Mouse (Mus musculus): ENCODE data around the gene Mertk. TPM values are rescaled to one million over a fixed set of nuclear protein-coding genes. Genes with fewer than 3 reads are reported as not detected.

Mertk gene
- total and polyA plus RNA-seq, 3 experiments, result 0.05 TPM; not detected in 2

- Histone ChIP-seq H3K4me2 (ENCODE audit: insufficient read depth, low read depth, poor library complexity, severe bottlenecking) (no peak overlapping the region), H3K79me2 (replicated peaks; ENCODE audit: control insufficient read depth, extremely low read depth, insufficient read depth, poor library complexity, severe bottlenecking) (no peaks in the 10 kb centered on the region), H3K4me3 (replicated peaks in 1 of 3; ENCODE audit: low read depth in 2 of 3, low read length in 2 of 3, poor library complexity in 1 of 3) (no peak overlapping the region), H3K36me3 (replicated peaks in 1 of 2; ENCODE audit: control insufficient read depth in 1 of 2, insufficient read depth in 1 of 2, low read length in 1 of 2) (peaks cover 14 to 59% of the 10 kb centered on the region in 2 experiments), H3K9ac (ENCODE audit: insufficient read depth, low read depth) (no peak overlapping the region), H3K4me1 (ENCODE audit: control insufficient read depth in 1 of 2, insufficient read depth in 2 of 2) (no peaks in the 10 kb centered on the region), H3K27me3 (replicated peaks) (no peaks in the 10 kb centered on the region), H3K27ac (ENCODE audit: insufficient read depth, low read depth) (no peak overlapping the region), H3K9me3 (replicated peaks; ENCODE audit: low read length) (no peaks in the 10 kb centered on the region)
- no peak for TF ChIP-seq EP300 (IDR thresholded peaks at IDR 0.05; ENCODE audit: low read length)
- no peak for TF ChIP-seq ZMIZ1 (IDR thresholded peaks at IDR 0.05; ENCODE audit: low read depth, low read length)
- TF ChIP-seq PAX5 (IDR thresholded peaks at IDR 0.05; ENCODE audit: low read length), result no peak
- TF ChIP-seq ETS1 (conservative IDR thresholded peaks at IDR 0.05; ENCODE audit: low read depth, low read length), result no peak
- TF ChIP-seq BHLHE40 (IDR thresholded peaks at IDR 0.05; ENCODE audit: low read depth, low read length), result no peak
- TF ChIP-seq RAD21 (IDR thresholded peaks at IDR 0.05; ENCODE audit: low read depth, low read length), result no peak
- no peak for TF ChIP-seq NELFE (IDR thresholded peaks at IDR 0.05; ENCODE audit: low read depth, low read length)
- TF ChIP-seq NRF1 (IDR thresholded peaks at IDR 0.05; ENCODE audit: low read depth, low read length), result no peak
- TF ChIP-seq MAFK (IDR thresholded peaks at IDR 0.05; ENCODE audit: insufficient replicate concordance, low read length), result no peak
- no peak for TF ChIP-seq ELF1 (IDR thresholded peaks at IDR 0.05; ENCODE audit: low read depth, low read length)
- no peak for TF ChIP-seq SMC3 (IDR thresholded peaks at IDR 0.05; ENCODE audit: low read depth, low read length)
- no peak for TF ChIP-seq CHD2 (IDR thresholded peaks at IDR 0.05; ENCODE audit: low read length)
- TF ChIP-seq POLR2AphosphoS2 (IDR thresholded peaks at IDR 0.05; ENCODE audit: low read depth, low read length), result no peak
- dilution Hi-C loops (cut with MboI; ENCODE audit: extremely low pct_ligation_motif_present, extremely low pct_unique_long_range_greater_than_20kb, low sequenced_read_pairs) (no loop called here), in situ Hi-C loops (cut with MboI; ENCODE audit: low pct_ligation_motif_present, low pct_unique_long_range_greater_than_20kb, low sequenced_read_pairs) (no loop called here)
- DNase-seq (ENCODE audit: extremely low read depth), result no peak
These were observed 140.7 kb downstream of the Mertk start for GRCm38 (mm10) chr2:128839501-128839900.

GRCm38 (mm10) chr2:128842437-128842836 lies 143.7 kb downstream of the Mertk start:
- Histone ChIP-seq H3K27ac (ENCODE audit: insufficient read depth, low read depth) (no peak overlapping the region), H3K9me3 (replicated peaks; ENCODE audit: low read length) (no peaks in the 10 kb centered on the region), H3K4me1 (ENCODE audit: control insufficient read depth in 1 of 2, insufficient read depth in 2 of 2) (no peaks in the 10 kb centered on the region), H3K4me2 (ENCODE audit: insufficient read depth, low read depth, poor library complexity, severe bottlenecking) (no peak overlapping the region), H3K27me3 (replicated peaks) (no peaks in the 10 kb centered on the region), H3K9ac (ENCODE audit: insufficient read depth, low read depth) (no peak overlapping the region), H3K79me2 (replicated peaks; ENCODE audit: control insufficient read depth, extremely low read depth, insufficient read depth, poor library complexity, severe bottlenecking) (no peaks in the 10 kb centered on the region), H3K36me3 (replicated peaks in 1 of 2; ENCODE audit: control insufficient read depth in 1 of 2, insufficient read depth in 1 of 2, low read length in 1 of 2) (peaks cover 12 to 60% of the 10 kb centered on the region in 2 experiments), H3K4me3 (replicated peaks in 1 of 3; ENCODE audit: low read depth in 2 of 3, low read length in 2 of 3, poor library complexity in 1 of 3) (no peak overlapping the region)
- dilution Hi-C loops (cut with MboI; ENCODE audit: extremely low pct_ligation_motif_present, extremely low pct_unique_long_range_greater_than_20kb, low sequenced_read_pairs), result no loop called here
- no peak for TF ChIP-seq IRF4 (IDR thresholded peaks at IDR 0.05; ENCODE audit: low read depth, low read length)
- no peak for TF ChIP-seq USF2 (conservative IDR thresholded peaks at IDR 0.05; ENCODE audit: low read depth, low read length)
- no peak for TF ChIP-seq ZNF384 (IDR thresholded peaks at IDR 0.05; ENCODE audit: low read depth, low read length)
- TF ChIP-seq MAX (IDR thresholded peaks at IDR 0.05; ENCODE audit: low read length), result no peak
- TF ChIP-seq RAD21 (IDR thresholded peaks at IDR 0.05; ENCODE audit: low read depth, low read length), result no peak
- no peak for TF ChIP-seq ZC3H11A (IDR thresholded peaks at IDR 0.05; ENCODE audit: low read depth, low read length)
- TF ChIP-seq E2F4 (IDR thresholded peaks at IDR 0.05; ENCODE audit: insufficient replicate concordance, low read depth, low read length), result no peak
- no peak for TF ChIP-seq MAZ (IDR thresholded peaks at IDR 0.05; ENCODE audit: low read depth, low read length)
- TF ChIP-seq JUND (conservative IDR thresholded peaks at IDR 0.05; ENCODE audit: low read depth, low read length), result no peak
- TF ChIP-seq NELFE (IDR thresholded peaks at IDR 0.05; ENCODE audit: low read depth, low read length), result no peak
- TF ChIP-seq RCOR1 (conservative IDR thresholded peaks at IDR 0.05; ENCODE audit: low read depth, low read length), result no peak
- TF ChIP-seq NRF1 (IDR thresholded peaks at IDR 0.05; ENCODE audit: low read depth, low read length), result no peak
- TF ChIP-seq ZKSCAN1 (IDR thresholded peaks at IDR 0.05; ENCODE audit: borderline replicate concordance, low read depth, low read length), result no peak
- TF ChIP-seq CHD2 (IDR thresholded peaks at IDR 0.05; ENCODE audit: low read length), result no peak
- in situ Hi-C loops (cut with MboI; ENCODE audit: low pct_ligation_motif_present, low pct_unique_long_range_greater_than_20kb, low sequenced_read_pairs), result no loop called here
- DNase-seq (ENCODE audit: extremely low read depth), result no peak
